Mouse (Mus musculus) cerebellum, adult 9-10 months (tissue): ENCODE results near the gene Fblim1.
A peak's percentile ranks its signal among the peaks of the same experiment; 100 is the strongest.

Source experiments
- DNase-seq: peaks from one replicate; pipeline ENCODE4 v3.0.0; 2022

The Fblim1 gene

GRCm38 (mm10) chr4:141605861-141606260 lies at the start of gene Fblim1:
Gene Fblim1 (minus strand): TSS chr4:141606096.
- no peak for DNase-seq

- DNase-seq: no peak
Measured at GRCm38 (mm10) chr4:141654509-141654908, 48.6 kb upstream of the Fblim1 start.

DNA sequence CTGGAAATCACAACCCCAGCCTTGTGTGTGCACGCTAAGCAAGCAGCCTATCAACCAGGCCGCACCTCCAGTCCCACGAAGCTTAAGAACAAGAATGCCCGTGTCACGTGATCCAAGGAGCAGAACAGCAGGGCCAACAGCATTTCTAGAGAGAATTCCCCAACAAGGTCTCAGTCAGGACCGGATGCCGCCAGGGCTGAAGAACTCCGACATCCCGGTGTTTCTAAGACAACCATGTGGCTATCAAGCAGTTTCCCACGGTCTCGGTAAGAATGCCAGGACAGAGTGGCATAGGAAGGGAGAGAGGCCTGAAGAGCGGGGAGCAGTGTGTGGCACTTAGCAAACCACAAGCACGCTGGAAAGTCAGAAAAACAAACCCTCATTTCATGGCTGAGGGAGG lies 47.9 kb upstream of the Fblim1 start:
- no peak for DNase-seq

- DNase-seq: no peak
Measured at GRCm38 (mm10) chr4:141653044-141653443, 47.1 kb upstream of the Fblim1 start.

DNA sequence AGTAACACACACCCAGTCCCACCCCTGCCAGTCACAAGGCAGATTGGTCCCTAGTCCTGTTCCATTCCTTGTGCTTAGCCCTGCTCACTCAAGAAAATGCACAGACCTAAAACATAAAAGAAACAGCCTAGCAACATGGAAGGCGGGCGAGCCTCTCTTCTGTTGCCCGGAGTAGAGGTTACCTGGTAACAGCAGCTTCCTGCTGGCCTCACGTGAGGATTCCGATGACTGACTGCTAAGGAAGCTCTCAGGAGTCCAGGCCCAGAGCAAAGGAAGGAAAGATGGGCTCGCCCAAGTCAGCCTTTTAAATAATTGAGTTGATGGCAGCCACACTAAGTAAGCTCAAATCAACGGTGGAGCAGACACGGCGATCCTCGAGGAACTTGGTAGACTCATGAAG lies 46.0 kb upstream of the Fblim1 start:
- no peak for DNase-seq

DNA sequence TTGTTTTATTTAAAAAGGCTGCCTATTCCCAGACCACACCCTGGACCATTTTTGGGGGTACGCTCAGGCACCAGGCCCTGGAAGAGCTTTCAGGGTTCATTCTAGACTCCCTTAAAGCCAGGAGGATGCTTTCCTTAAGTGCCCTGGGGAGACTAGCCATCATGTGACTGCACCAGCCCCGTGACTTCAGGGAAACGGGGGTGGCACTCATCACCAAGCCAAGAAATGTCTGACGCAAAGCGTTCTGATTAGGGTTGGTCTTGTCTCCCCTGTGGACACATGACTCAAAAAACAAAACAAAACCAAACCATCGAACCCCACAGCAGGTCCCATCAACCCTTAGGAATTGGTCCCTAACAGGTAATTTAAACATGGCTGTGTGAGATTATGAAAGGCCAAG lies 45.4 kb upstream of the Fblim1 start:
- DNase-seq: no peak

DNA sequence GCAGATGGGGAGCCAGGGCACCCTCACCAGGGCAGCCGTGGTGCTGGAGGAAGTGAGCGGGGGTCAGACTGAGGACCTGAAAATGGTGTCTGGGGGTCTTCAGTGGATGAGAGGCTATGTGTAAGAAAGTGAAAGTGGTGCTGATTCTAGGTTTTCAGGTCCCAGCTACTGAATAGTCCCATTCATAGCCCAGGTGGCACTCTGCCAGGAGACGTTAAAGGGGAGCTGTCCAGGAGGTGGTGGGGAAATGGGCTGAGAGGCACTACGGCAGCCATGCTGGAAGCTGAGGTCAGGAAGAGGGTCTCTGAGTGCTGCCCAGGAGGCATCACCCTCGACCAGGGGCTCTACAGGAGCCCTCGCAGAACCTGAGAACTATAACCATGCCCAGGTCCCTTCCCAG lies 43.3 kb upstream of the Fblim1 start:
- DNase-seq: no peak

GRCm38 (mm10) chr4:141648262-141648661 lies 42.4 kb upstream of the Fblim1 start:
- no peak for DNase-seq

- DNase-seq: no peak
Measured at GRCm38 (mm10) chr4:141647187-141647586, 41.3 kb upstream of the Fblim1 start.

- DNase-seq: no peak
Measured at GRCm38 (mm10) chr4:141645988-141646387, 40.1 kb upstream of the Fblim1 start.

GRCm38 (mm10) chr4:141643118-141643855 lies 37.4 kb upstream of the Fblim1 start:
- peak; percentile 77 for DNase-seq

DNA sequence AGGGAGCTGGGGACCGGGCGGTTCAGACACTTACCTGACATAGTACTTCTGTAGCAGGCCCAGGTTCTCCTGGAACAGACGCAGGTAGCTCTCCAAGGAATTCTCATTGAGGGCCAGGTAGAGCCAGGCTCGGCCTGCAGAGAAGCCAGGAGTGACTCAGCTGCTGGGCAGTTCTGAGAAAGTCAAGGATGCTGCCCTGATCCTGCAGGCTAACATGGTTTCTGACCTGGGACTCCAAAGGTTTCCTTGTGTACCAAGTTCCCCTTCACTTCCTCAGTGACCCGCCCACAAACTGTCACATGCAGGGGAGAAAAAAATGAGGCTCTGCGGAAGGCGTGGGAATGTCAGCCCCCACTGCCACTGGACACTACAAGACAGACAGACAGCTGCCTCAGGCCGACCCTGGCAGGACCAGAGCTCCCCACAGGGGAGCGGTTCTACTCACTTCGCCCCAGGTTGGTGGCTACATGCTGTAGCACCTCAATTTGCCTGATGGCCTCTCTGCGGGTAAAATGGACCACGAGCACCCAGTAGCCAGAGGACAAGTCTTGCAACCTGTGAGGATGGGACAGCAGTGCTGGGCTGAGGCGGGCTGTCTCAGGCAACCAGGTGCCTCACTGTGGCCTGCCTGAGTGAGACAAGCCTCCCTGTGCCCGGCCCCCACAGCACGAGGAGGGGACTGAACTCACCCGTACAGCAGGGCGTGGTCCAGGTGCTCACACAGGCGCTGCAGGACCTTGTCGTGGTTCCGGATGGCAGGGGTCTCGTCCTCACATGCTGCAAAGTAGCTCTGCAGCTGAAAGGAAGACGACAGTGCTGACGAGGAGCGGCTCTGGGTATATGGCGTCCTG lies 36.3 kb upstream of the Fblim1 start:
- no peak for DNase-seq

GRCm38 (mm10) chr4:141641353-141641771 lies 35.5 kb upstream of the Fblim1 start:
- DNase-seq: no peak

DNA sequence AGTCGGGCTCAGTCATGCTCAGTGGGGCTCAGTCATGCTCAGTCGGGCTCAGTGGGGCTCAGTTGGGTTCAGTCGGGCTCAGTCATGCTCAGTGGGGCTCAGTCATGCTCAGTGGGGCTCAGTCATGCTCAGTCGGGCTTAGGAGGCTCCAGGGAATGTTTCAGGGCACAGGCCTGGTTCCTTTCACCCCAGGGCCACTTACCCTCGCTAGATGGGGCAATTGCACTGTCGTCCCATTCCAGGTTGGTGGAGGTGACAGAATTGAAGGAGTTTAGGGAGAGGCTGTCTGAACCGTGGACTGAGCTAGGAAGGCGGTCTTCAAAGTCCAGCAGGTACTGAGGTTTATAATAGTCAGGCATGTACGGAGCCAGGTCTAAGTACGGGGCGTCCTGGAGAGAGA lies 33.6 kb upstream of the Fblim1 start:
- no peak for DNase-seq

GRCm38 (mm10) chr4:141636693-141637092 lies 30.8 kb upstream of the Fblim1 start:
- no peak for DNase-seq

DNA sequence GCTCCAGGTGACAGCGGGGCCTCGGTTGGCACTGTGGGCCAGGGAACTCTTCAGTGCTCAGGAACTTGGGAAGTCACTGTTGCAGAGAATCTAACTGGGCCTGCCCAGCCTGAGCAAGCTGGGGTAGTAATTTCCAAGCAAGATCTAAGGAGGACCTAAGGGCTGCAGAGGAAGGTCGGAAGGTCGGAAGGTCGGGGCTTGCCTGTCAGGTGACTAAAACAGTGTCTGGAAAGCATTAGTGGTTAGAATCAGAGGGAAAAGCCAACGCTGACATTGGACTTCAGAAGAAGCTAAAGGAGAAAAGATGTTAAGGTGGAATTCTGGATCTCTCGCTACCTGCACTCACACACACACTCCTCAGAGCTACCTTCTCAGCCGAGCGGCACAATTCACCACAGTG lies 30.1 kb upstream of the Fblim1 start:
- DNase-seq: no peak

DNA sequence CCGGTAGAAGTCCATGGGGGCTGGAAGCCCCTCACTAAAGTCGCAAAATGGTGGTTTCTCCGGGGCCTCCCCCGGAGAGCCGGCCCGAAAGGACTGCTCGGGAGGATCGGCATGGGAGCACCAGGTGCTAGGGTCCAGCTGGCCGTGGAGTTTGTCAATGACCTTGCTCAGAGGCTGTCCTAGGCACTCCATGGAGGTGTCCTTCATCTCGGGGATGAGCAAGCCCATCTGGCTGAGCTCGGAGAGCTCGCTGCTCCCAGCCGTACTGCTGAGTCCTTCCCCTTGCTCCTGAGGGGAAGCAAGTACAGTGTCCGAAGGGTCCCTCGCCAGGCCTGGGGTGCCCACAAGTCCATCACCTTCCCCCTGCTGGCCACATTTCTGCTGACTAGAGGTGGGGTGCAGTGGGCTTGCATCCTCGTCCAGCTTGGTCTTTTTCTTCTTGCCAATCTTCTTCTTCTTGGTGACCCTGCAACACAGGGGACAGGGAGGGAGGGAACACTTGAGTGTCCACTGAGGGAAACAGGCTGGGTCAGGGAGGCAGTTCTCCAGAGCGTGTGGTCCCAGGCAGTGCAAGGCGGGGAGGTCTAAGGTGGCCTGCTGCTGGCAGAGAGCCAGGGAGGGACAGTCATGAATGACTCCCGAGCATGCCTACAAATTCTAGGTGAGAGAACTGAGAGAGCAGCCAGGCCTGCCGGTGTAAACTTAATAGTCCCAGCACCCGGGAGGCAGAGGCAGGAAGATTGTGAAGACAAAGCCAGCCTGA lies 26.4 kb upstream of the Fblim1 start:
- DNase-seq: no peak

GRCm38 (mm10) chr4:141631250-141631649 lies 25.4 kb upstream of the Fblim1 start:
- no peak for DNase-seq

GRCm38 (mm10) chr4:141630021-141630420 lies 24.1 kb upstream of the Fblim1 start:
- DNase-seq: no peak

- no peak for DNase-seq
Measured at GRCm38 (mm10) chr4:141628661-141629060, 22.8 kb upstream of the Fblim1 start.

- no peak for DNase-seq
Measured at GRCm38 (mm10) chr4:141627502-141627901, 21.6 kb upstream of the Fblim1 start.

- no peak for DNase-seq
Measured at GRCm38 (mm10) chr4:141625774-141626550, 20.1 kb upstream of the Fblim1 start.
